Mouse (Mus musculus): Measurements from ENCODE around the gene Fbxo47. TPM values are rescaled to one million over a fixed set of nuclear protein-coding genes. Genes with fewer than 3 reads are reported as not detected.

Gene Fbxo47
- total and polyA plus RNA-seq, 3 experiments = 0.73 to 1.2 TPM; not detected in 1

- Histone ChIP-seq H3K4me1 (ENCODE audit: control insufficient read depth in 1 of 2, insufficient read depth in 2 of 2, low read length in 2 of 2) (peaks cover 0 to 2% of the 10 kb centered on the region in 2 experiments; a peak in 2 of 4 replicates), H3K27ac (ENCODE audit: control insufficient read depth, low read depth, low read length) (no peak overlapping the region), H3K9ac (ENCODE audit: control insufficient read depth, low read depth, low read length, poor library complexity, severe bottlenecking) (no peak overlapping the region), H3K9me3 (replicated peaks; ENCODE audit: insufficient read depth, low read length) (no peaks in the 10 kb centered on the region), H3K4me3 (ENCODE audit: control insufficient read depth in 1 of 2, insufficient read depth in 1 of 2, low read depth in 2 of 2, low read length in 2 of 2) (no peak overlapping the region), H3K79me2 (ENCODE audit: control insufficient read depth, insufficient read depth, low read length, poor library complexity) (no peaks in the 10 kb centered on the region), H3K27me3 (ENCODE audit: control insufficient read depth in 1 of 2, insufficient read depth in 2 of 2, low read length in 2 of 2) (no peaks in the 10 kb centered on the region), H3K36me3 (ENCODE audit: control insufficient read depth in 1 of 2, insufficient read depth in 2 of 2, low read length in 2 of 2) (peaks cover 0 to 4% of the 10 kb centered on the region in 2 experiments; a peak in 2 of 4 replicates)
- no peak for TF ChIP-seq SMC3 (IDR thresholded peaks at IDR 0.05; ENCODE audit: low read depth, low read length)
- no peak for TF ChIP-seq RAD21 (IDR thresholded peaks at IDR 0.05; ENCODE audit: low read depth, low read length)
- no peak for TF ChIP-seq MAX (IDR thresholded peaks at IDR 0.05; ENCODE audit: low read length)
- no peak for TF ChIP-seq EP300 (IDR thresholded peaks at IDR 0.05; ENCODE audit: low read depth in 1 of 2, low read length in 2 of 2)
- TF ChIP-seq USF1 (IDR thresholded peaks at IDR 0.05; ENCODE audit: low read depth, low read length) = no peak
- TF ChIP-seq TCF12 (IDR thresholded peaks at IDR 0.05; ENCODE audit: low read depth, low read length) = no peak
- no peak for TF ChIP-seq RCOR1 (IDR thresholded peaks at IDR 0.05; ENCODE audit: low read depth, low read length)
- TF ChIP-seq POLR2AphosphoS2 (IDR thresholded peaks at IDR 0.05; ENCODE audit: low read length) = no peak
- TF ChIP-seq ETS1 (IDR thresholded peaks at IDR 0.05; ENCODE audit: low read depth, low read length) = no peak
- TF ChIP-seq E2F4 (IDR thresholded peaks at IDR 0.05; ENCODE audit: borderline replicate concordance, low read depth, low read length) = no peak
- TF ChIP-seq BHLHE40 (IDR thresholded peaks at IDR 0.05; ENCODE audit: borderline replicate concordance, low read depth, low read length) = no peak
- no peak for TF ChIP-seq MEF2A (IDR thresholded peaks at IDR 0.05; ENCODE audit: extremely low read depth, insufficient replicate concordance, low read depth, low read length, poor library complexity, severe bottlenecking)
- TF ChIP-seq MAZ (IDR thresholded peaks at IDR 0.05; ENCODE audit: low read depth, low read length) = no peak
- no peak for TF ChIP-seq ZMIZ1 (IDR thresholded peaks at IDR 0.05; ENCODE audit: low read depth, low read length)
- TF ChIP-seq CHD1 (IDR thresholded peaks at IDR 0.05; ENCODE audit: low read depth, low read length) = no peak
- DNase-seq (ENCODE audit: low read depth, low spot score) = no peak
Observed at GRCm38 (mm10) chr11:97867591-97867990, 16.4 kb downstream of the Fbxo47 start.

GRCm38 (mm10) chr11:97866091-97866888, 17.7 kb downstream of the Fbxo47 start:
- Histone ChIP-seq H3K27me3 (ENCODE audit: control insufficient read depth in 1 of 2, insufficient read depth in 2 of 2, low read length in 2 of 2) (no peaks in the 10 kb centered on the region), H3K4me3 (ENCODE audit: control insufficient read depth in 1 of 2, insufficient read depth in 1 of 2, low read depth in 2 of 2, low read length in 2 of 2) (no peak overlapping the region), H3K9ac (ENCODE audit: control insufficient read depth, low read depth, low read length, poor library complexity, severe bottlenecking) (no peak overlapping the region), H3K36me3 (ENCODE audit: control insufficient read depth in 1 of 2, insufficient read depth in 2 of 2, low read length in 2 of 2) (no peaks in the 10 kb centered on the region), H3K79me2 (ENCODE audit: control insufficient read depth, insufficient read depth, low read length, poor library complexity) (no peaks in the 10 kb centered on the region), H3K4me1 (ENCODE audit: control insufficient read depth in 1 of 2, insufficient read depth in 2 of 2, low read length in 2 of 2) (no peaks in the 10 kb centered on the region), H3K9me3 (replicated peaks; ENCODE audit: insufficient read depth, low read length) (no peaks in the 10 kb centered on the region), H3K27ac (ENCODE audit: control insufficient read depth, low read depth, low read length) (no peak overlapping the region)
- no peak for DNase-seq (ENCODE audit: low read depth, low spot score)
- TF ChIP-seq TBP (IDR thresholded peaks at IDR 0.05; ENCODE audit: low read depth, low read length) = peak; percentile 94
- no peak for TF ChIP-seq E2F4 (IDR thresholded peaks at IDR 0.05; ENCODE audit: borderline replicate concordance, low read depth, low read length)

Data from MEL (cell line).